Mouse (Mus musculus) heart, adult 2 months (tissue): ENCODE data around the gene Hk2. TPM values are rescaled to one million over a fixed set of nuclear protein-coding genes. Genes with fewer than 3 reads are reported as not detected.

Experiments used
- DNase-seq, 2 experiments: peaks; one replicate each; pipeline ENCODE4 v3.0.0; 2021
- H3K27ac ChIP-seq: fragments of 200-600 bp; 2 replicates; pipeline ENCODE4 v1.8.1; 2022
- H3K27me3 ChIP-seq: fragments of 200-500 bp; 2 replicates; pipeline ENCODE4 v1.6.1; 2012; ENCODE audit warnings: mild to moderate bottlenecking, low read length, inconsistent platforms, mixed read lengths; ENCODE audit not compliant: control insufficient read depth, insufficient read depth
- H3K36me3 ChIP-seq: fragments of 200-500 bp; 2 replicates; pipeline ENCODE4 v1.6.1; 2012; ENCODE audit warnings: low read length, inconsistent platforms; ENCODE audit not compliant: control insufficient read depth, insufficient read depth
- H3K4me1 ChIP-seq: fragments of 200-500 bp; 2 replicates; pipeline ENCODE4 v1.6.1; 2011; ENCODE audit warnings: low read length; ENCODE audit not compliant: control insufficient read depth, insufficient read depth
- H3K4me3 ChIP-seq: fragments of 200-600 bp; 2 replicates; pipeline ENCODE4 v1.8.1; 2022
- H3K79me2 ChIP-seq: fragments of 200-500 bp; replicated peaks from 2 replicates; pipeline ENCODE4 v1.6.1; 2012; ENCODE audit warnings: mild to moderate bottlenecking, inconsistent platforms, low read length, moderate library complexity, mixed read lengths; ENCODE audit not compliant: control insufficient read depth, insufficient read depth
- H3K9ac ChIP-seq: fragments of 200-500 bp; 2 replicates; pipeline ENCODE4 v1.6.1; 2012; ENCODE audit warnings: low read depth, mild to moderate bottlenecking, control low read depth, inconsistent platforms, low read length, mixed read lengths
- CTCF ChIP-seq: fragments of 200-600 bp; IDR thresholded peaks from 2 replicates; pipeline ENCODE4 v1.8.1; 2022; ENCODE audit warnings: antibody characterized with exemption, mild to moderate bottlenecking, moderate library complexity
- EP300 ChIP-seq: fragments of 200-500 bp; IDR thresholded peaks from 2 replicates; pipeline ENCODE4 v1.6.1; 2011; ENCODE audit warnings: low read depth, low read length, control low read depth; ENCODE audit not compliant: insufficient read depth
- POLR2A ChIP-seq: fragments of 200-500 bp; IDR thresholded peaks from 2 replicates; pipeline ENCODE4 v1.6.1; 2011; ENCODE audit warnings: mild to moderate bottlenecking, low read depth, low read length, control low read depth; ENCODE audit not compliant: insufficient read depth
- WGBS: fragments of 180-500 bp; shearing (Covaris S2); methylation state at CpG from one replicate; pipeline ENCODE4 v1.1.7; 2018; 5-methylcytosine and 5-hydroxymethylcytosine counted together
- intact Hi-C: fragments of 180-260 bp; cut with DNase I; formaldehyde crosslinking; loops from one replicate; pipeline ENCODE4 v1.15.1; 2025
- long read RNA-seq: library from polyadenylated mRNA; stranded (forward); transcript quantifications from one replicate; pipeline ENCODE4 v2.0.0, GENCODE M21; 2021
- polyA plus RNA-seq: library from polyadenylated mRNA; depleted of rRNA; stranded (reverse); fragments of >200 nt; gene quantifications from 2 replicates; pipeline ENCODE4 v1.2.3, GENCODE M21; 2012; rRNA removed
- total RNA-seq, 2 experiments: library from RNA; stranded (reverse); gene quantifications; 2 replicates each; pipeline ENCODE4 v1.2.3; 2021

Gene Hk2
- total RNA-seq, result 100 to 1,000 TPM; 325 to 363 TPM
- 104 and 173 TPM in 2 replicates for polyA plus RNA-seq
- long read RNA-seq, full-length matches to known transcripts, result 67 of 205 reads
- long read RNA-seq, partial matches to known transcripts, result 85 of 205 reads
- long read RNA-seq, other reads (novel, unspliced or antisense), result 53 of 205 reads

- Histone ChIP-seq H3K9ac (peak within 1 kb of the TSS; percentile 87), H3K27ac (peak within 1 kb of the TSS; percentile 80), H3K4me3 (peak within 1 kb of the TSS; percentile 51), H3K27me3 (peaks cover 1% of the 10 kb centered on the region; the same call in 1 of the 2 replicates), H3K4me1 (no peaks in the 10 kb centered on the region; the same call in 1 of the 2 replicates), H3K36me3 (no peaks in the 10 kb centered on the region), H3K79me2 (0 out of 2 replicates have a peak, but pooled peaks cover 1% of the 10 kb centered on the region)
- under 1% methylated on average over 39 of the region's 39 CpGs for WGBS
- TF ChIP-seq CTCF, result no peak
- peak; percentile 60; the same call in 1 of the 2 replicates for TF ChIP-seq EP300
- peak; percentile 97 for TF ChIP-seq POLR2A
- intact Hi-C loops, result no loop called here
- DNase-seq, result peak; percentile 87 to 96
These were observed at the start of gene Hk2 for GRCm38 (mm10) chr6:82774321-82774764. Gene Hk2 (minus strand): TSS chr6:82774454.

GRCm38 (mm10) chr6:82821758-82822253 is 47.6 kb upstream of the Hk2 start:
- WGBS, result 20% methylated on average over 4 of the region's 4 CpGs
- H3K27ac ChIP-seq, result no peak overlapping the region

DNA sequence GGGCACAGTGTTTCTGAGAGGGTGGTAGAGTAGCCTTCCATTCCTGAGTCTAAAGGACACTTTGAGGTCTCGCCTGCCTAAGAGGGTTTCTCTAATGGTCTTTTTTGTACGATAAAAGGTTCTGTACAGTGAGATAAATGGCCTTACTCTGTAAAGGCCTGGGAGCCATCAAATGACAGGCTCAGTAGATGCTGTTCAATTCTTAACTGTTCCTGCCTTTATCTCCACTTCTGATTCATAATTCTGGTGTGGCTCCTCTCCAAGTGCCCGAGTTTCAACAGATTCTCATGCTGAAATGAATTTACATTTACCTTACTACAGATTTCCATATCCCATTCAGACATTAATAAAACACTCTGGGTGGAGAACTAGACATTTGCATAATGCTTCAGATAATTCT is 46.5 kb upstream of the Hk2 start:
- H3K27me3 ChIP-seq, result no peaks in the 10 kb centered on the region
- H3K4me3 ChIP-seq, result no peak overlapping the region
- H3K36me3 ChIP-seq, result no peaks in the 10 kb centered on the region
- H3K27ac ChIP-seq, result no peak overlapping the region
- no peak overlapping the region for H3K9ac ChIP-seq
- 34% methylated on average over 3 of the region's 3 CpGs for WGBS
- intact Hi-C loops, result no loop called here
- no peak for TF ChIP-seq CTCF
- TF ChIP-seq POLR2A, result no peak
- no peak for TF ChIP-seq EP300
- H3K79me2 ChIP-seq, result no peaks in the 10 kb centered on the region
- DNase-seq, result no peak
- peaks cover 2% of the 10 kb centered on the region for H3K4me1 ChIP-seq

More at GRCm38 (mm10) chr6:82821758-82822253, 47.6 kb upstream of the Hk2 start:
- H3K4me3 ChIP-seq, result no peak overlapping the region
- TF ChIP-seq POLR2A (no peak), CTCF (no peak), EP300 (no peak)
- no peaks in the 10 kb centered on the region for H3K36me3 ChIP-seq
- DNase-seq, result peak; percentile 18 to 25
- H3K27me3 ChIP-seq, result no peaks in the 10 kb centered on the region
- H3K9ac ChIP-seq, result no peak overlapping the region
- H3K4me1 ChIP-seq, result peaks cover 2% of the 10 kb centered on the region
- intact Hi-C loops, result no loop called here
- no peaks in the 10 kb centered on the region for H3K79me2 ChIP-seq

- no peak overlapping the region for H3K9ac ChIP-seq
- DNase-seq, result no peak
- H3K27me3 ChIP-seq, result no peaks in the 10 kb centered on the region
- H3K36me3 ChIP-seq, result no peaks in the 10 kb centered on the region
- no peaks in the 10 kb centered on the region for H3K79me2 ChIP-seq
- H3K4me3 ChIP-seq, result no peak overlapping the region
- no peak overlapping the region for H3K27ac ChIP-seq
- H3K4me1 ChIP-seq, result peaks cover 1% of the 10 kb centered on the region; the same call in 1 of the 2 replicates
- intact Hi-C loops, result no loop called here
- 37% methylated on average over 4 of the region's 4 CpGs for WGBS
- TF ChIP-seq EP300 (no peak), CTCF (no peak), POLR2A (no peak)
These were observed 40.6 kb upstream of the Hk2 start for GRCm38 (mm10) chr6:82814821-82815220.

GRCm38 (mm10) chr6:82807984-82808700 is 33.9 kb upstream of the Hk2 start:
- intact Hi-C loops, result no loop called here
- Histone ChIP-seq H3K4me1 (no peaks in the 10 kb centered on the region), H3K4me3 (no peak overlapping the region), H3K27me3 (no peaks in the 10 kb centered on the region), H3K36me3 (no peaks in the 10 kb centered on the region), H3K9ac (no peak overlapping the region), H3K27ac (no peak overlapping the region), H3K79me2 (no peaks in the 10 kb centered on the region)
- no peak for TF ChIP-seq EP300
- no peak for TF ChIP-seq CTCF
- TF ChIP-seq POLR2A, result no peak
- DNase-seq, result no peak
- 84% methylated on average over 7 of the region's 7 CpGs for WGBS

DNA sequence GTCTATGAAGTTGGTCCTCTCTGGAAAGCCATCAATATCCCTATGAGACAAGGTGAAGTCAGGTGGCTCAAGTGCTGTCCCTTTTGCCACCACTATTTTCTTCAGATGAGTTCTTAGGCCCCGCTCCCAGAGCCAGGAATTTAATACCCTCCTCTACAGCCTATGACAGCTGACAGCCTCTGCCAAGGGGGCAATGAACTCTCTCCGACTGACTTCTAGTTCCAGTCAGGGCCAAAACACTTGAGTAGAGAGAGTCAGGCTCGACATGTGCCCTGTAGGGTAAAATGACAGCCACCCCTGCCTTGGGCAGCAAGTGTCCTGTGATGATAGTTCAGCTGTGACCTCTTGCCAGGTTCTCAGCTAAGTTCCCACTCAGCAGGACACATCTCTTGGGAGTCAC is 32.7 kb upstream of the Hk2 start:
- Histone ChIP-seq H3K27ac (no peak overlapping the region), H3K9ac (no peak overlapping the region), H3K4me1 (no peaks in the 10 kb centered on the region), H3K4me3 (no peak overlapping the region), H3K27me3 (no peaks in the 10 kb centered on the region), H3K79me2 (no peaks in the 10 kb centered on the region), H3K36me3 (no peaks in the 10 kb centered on the region)
- intact Hi-C loops, result no loop called here
- DNase-seq, result no peak
- 53% methylated on average over 3 of the region's 3 CpGs for WGBS
- no peak for TF ChIP-seq CTCF
- TF ChIP-seq EP300, result no peak
- no peak for TF ChIP-seq POLR2A
